Mouse (Mus musculus): ENCODE measurements around the gene Prkacb.

Gene Prkacb

DNA sequence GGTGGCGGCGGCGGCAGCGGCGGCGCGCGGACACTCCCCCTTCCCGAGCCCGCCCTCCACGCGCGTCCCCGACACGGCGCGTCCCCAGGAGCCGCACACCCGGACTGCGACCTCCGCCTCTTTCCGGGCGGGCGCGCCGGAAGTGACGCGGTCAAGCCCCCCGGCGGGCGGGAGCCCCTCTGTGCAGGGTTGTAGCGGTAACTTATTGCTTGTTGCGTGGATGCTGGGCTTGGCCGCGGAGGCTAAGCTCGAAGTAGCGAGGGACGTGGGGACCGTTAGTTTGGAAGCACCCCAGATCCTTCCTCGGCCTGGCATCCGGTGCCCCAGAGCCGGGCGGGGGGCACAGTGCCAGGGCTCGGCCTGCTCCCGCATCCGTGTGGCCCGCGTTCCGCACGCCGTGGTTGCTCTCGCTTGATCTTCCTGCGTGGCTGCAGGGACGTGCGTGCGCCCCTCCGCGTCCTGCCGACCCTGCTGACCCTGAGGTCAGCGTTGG is at the start of gene Prkacb:
Gene Prkacb, minus strand, starts transcription at position 90 of the 493 bp plus-strand sequence.
- peak; percentile 94 to 96 for DNase-seq

DNA sequence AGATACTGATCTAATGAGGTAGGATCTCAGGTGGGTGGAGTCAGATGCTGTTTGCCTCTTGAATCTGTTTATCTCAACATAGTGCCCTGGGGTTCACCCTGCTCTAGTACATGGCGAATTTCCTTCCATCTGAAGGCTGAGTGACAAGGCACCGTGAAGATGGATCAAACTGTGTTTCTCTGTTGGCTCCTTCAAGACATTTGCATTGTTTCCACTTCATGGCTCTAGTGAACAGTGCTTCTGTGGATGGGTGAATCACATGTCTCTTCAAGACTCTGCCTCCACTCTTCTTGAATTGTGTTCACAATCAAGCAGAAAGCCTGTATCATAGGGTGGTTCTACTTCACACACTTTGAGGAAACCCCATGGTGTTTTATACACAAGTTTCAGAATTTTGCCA is 47.5 kb upstream of the Prkacb start:
- DNase-seq = no peak

DNA sequence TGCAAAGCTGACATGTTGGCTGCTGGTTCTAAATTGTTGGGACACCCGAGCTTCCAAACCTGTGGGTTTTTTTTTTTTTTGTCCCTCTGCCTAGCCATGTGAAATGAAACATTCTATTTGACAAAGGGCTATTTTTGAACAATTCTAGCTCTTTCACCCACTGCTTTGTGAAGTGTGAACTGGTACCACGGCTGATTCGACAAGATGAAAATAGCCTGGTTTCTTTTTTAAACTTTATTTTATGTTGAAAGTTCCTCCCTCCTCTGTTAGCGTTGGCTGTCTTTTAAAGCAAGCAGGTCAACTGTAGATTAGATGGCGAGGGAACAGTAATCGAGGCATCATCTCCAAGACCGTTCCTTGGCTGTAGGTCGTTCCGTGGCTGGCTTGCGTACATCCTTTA is 44.6 kb upstream of the Prkacb start:
- no peak for DNase-seq

DNA sequence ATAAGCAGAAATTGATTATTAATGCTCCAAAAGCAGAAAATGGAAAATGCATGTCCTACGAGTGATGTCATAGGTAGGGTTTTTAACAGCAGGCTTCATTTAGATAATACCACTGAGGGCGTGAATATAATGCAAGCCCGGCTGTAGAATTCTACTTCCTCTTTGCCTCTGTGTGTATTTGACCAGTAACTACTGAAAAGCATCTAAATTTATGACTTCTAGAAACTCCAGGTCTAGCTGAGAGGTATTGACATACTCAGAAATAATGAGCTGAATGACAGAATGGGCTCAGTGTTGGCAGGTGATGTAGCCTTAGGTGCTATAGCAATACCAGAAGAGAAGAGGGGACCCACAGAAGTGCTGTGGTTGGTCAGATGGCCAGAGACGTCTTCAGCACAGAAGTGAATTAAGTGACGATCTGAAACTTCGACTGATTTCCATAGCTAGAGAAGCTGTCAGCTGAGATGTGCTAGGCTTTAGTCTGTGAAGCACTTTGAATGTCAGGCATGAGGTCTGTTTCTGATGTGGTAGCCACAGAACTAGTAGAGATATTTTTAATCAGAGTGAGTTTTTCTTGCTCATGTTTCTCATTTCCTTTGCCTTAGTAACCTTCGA is 41.8 kb upstream of the Prkacb start:
- no peak for DNase-seq

DNA sequence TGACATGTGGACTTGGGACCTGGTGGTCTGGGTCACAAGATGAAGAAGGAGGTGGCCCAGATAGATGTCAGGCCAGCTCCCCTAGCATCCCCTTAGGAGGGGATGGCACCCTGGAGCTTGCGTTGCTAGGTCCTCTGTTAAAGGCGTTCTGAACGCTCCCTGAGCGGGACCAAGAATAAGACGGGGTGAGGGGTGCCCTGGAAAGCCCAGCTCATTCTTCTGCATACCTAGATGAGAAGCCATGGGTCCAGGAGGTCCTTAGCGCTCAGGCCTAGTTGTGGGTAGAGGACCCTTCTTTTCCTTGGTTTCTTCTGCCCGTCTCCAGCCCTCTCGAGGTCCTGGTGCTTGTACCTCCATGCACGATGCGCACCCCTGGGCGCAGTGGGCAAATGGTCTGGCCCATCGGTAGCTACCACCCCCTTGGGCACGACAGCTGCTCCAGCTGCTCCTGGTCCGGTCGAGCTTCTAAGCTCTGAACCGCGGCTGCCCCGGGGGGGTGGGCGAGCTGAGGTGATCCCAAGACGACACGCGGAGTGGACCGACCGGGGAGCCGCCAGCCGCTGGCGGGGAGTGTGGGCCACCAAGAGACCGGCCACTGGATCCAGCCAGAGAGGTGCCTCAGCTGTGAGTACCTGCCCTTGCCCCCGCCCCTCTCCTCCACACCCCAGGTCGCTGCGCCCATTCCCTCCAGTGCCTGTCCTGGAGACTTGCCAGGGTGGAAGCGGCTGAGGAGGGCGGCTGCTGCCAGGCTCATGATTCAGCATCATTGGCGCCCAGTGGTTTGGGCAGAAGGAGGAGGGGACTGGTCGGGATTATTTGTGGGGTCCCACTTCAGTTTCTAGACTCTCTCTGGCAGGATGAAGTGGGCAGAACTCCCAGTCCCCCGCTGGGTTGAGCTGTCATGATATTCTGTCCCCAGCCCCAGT is 39.4 kb upstream of the Prkacb start, which contains the start of gene Ttll7:
Gene Ttll7, plus strand, starts transcription at position 402 of the 926 bp plus-strand sequence.
- peak; percentile 88 to 91 for DNase-seq

DNA sequence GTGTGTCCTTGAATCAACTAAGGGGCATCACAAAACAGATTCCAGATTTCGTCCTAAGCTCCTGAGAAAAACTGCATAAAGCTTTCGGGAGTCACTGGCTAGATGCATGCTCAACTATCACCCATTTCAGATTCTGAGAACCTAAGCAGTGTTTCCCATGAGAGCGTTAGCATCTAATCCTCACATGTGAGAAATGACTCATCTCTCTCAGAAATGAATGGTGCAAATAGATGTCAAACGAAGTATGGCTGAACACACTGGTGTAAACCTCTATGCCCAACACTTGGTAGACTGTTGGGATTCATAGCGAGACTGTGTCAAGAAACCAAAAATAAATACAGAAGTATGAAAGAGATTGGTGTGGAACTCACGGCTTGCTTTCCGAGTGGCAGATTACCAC is 36.6 kb upstream of the Prkacb start:
- no peak for DNase-seq

DNA sequence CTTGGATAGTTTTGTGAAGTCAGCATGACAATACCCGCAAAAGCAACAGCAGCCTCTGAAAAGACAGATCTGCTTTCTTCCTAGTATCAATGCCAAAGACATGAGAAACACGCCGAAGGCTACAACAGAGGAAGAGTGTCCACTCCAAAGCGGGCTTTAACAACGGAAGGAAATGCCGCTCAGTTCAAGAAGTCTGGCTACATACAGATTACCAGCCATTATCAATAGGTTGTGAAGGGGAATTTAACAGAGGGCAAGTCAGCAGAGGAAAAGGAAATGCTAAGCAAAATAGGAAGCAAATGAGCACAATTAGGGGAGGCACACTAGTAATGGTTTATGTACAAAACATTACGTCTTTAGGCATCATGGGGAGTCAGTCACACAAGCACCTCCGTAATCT is 35.3 kb upstream of the Prkacb start:
- no peak for DNase-seq

DNA sequence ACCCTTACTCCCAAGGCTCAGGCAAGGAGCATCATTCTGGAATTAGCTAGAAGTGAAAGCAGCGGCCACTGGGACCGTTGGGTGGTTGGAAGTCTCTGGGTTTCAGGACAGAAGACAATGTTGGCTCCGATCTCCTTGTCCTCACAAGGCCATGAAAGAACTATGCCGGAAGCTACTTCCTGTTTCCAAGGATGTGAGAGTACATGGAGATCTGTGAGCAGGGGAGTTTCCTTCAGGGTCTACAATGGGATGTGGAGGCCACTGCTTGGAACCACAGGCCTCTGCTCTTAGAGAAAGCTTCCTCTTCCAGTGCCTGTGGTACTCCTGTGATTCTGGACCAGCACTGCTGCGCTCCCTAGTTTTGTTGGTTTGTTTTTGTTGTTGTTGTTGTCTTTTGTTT is 33.4 kb upstream of the Prkacb start:
- DNase-seq = no peak

DNA sequence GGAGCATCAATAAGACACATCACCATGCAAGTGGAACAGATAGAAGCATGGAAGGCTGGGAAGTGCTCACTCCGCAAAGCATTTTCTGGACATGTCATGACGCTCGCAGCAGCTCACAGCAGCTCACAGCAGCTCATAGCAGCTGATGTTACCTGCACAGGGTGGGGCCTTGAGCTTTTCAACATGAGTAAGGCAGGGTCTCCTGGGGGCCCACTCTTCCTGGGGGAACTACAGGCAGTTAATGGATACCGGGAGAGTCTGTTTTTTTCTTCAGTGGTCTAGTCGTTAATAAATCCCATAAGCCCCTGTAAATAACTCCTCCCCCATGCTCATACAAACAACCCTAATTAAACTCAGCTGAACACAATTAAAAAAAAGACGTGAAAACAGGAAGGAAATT is 30.7 kb upstream of the Prkacb start:
- no peak for DNase-seq

DNA sequence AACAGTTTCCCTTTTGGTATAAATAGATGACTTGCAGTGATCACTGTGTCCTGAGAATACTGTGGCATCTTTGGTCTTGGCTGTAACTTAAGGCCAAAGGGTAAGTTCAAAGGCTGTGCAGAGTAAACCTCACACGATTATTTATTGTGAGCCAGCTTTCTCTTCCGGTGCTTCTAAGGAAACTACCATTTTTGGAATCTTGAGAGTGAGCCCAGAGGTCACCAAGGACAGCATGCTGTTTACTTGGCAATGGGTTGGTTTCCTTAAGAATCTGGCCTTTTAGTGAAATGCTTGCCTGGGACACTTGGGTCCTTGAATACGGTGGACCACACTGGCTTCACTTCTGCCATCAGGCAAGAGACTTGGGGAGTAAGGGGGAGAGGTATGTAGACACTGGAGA is 30.0 kb upstream of the Prkacb start:
- DNase-seq = no peak

DNA sequence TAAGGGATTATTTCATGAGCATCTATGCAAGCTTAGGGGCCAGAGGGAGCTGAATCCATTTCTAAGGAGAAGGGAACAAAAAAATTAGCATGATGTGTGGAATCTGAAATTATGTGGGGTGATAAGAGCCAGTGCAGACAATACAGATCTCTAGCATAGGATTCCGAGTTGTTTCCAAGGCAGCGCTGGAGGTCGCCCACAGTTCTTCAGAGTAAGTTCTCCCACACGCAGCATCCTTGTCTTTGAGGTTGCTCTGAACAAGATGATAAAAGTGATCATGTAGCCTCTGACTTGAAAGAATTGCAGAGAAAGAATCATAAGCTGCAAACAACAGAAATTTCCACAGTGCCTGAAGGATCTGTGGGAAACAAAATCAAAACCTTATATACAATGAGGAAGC is 7.9 kb upstream of the Prkacb start:
- DNase-seq = no peak

DNA sequence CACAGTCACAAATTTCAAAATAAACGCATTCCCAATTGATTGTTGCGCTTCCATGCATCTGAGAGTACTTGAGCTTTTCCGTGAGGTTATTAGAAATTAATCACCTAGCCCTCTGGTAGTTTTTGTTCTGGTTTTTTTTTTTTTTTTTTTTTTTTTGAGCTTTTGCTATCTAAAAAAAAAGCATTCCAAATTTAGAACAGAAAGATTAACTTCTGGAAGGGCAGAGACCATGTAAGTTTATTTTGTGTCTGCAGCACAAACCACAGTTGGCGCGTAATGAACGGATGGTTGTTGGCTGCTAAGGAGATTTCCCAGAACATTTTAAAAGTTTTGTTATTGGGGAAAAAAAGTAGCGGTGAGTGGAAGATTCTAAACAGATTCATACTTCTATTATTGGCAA is 834 bp upstream of the Prkacb start:
- no peak for DNase-seq

DNA sequence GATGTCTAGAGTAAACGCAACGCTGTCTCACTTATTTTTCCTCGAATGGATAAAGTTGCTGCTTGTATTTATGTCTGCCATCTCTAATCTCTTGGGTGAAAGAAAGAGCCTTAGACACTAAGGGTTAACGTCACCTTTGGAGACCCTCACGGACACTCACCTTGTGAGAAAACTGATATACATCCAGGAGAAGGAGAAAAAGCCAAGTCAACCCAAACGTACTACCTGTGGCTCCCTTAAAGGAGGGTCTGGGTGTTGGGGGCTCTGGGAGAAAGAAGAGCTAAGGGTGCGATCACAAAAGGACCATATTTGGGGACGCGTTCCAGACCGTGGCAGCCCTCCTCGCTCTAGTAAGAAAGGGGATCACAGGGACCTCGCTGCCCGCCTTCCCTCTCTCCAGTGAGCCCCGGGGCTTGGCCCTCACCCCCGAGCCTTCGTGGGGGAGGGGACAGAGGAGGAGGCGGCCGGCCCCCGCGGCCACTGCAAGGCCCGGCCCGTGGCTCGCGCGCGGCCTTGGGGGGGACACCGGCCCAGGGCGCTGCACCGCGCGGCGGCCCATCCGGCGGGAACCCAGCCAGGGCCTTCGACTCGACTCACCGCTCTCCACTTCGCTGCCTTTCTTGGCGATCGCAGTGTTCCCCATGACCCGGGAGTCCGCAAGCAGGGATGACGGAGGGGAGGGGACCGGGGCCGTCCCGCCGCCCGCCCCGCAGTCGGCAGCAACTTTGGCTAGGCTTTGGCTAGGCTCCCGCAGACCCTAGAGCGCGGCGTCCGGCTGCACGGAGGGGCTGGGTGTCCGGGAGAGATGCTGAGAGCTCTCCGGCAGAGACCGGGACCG is 530 bp downstream of the Prkacb start:
- peak; percentile 69 to 81 for DNase-seq

DNA sequence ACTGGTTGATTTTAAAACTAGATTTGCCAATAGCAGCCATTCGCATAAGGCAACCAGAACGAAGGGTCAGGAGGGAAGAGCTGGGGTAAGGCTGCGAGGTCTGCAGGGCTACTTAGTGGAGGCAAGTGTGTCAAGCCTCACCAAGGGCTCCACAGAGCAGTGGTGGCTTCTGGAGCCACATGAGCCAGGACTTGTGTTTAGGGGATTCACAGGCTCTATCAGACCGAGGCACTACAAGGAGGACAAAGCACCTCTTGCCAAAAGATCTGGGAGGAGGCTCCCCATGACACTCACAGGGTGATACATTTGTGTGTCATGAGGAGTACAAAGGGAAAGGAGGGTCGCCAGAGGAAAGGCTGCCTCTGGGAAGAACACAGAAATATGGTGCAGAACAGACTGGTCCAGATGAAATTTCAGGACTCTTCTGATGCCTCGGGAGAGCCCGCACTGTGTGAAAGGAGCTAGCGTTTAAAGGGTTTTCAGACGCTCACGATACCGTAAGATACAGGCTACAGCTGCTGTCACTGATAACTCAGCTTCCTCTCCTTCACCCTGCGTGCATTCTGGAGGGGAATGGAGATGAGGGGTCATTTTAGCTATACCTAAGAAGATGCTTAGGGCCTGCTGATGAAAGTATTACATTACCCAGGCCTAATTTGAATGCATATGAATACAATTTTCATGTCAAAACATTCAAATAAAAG is 19.1 kb downstream of the Prkacb start:
- no peak for DNase-seq

DNA sequence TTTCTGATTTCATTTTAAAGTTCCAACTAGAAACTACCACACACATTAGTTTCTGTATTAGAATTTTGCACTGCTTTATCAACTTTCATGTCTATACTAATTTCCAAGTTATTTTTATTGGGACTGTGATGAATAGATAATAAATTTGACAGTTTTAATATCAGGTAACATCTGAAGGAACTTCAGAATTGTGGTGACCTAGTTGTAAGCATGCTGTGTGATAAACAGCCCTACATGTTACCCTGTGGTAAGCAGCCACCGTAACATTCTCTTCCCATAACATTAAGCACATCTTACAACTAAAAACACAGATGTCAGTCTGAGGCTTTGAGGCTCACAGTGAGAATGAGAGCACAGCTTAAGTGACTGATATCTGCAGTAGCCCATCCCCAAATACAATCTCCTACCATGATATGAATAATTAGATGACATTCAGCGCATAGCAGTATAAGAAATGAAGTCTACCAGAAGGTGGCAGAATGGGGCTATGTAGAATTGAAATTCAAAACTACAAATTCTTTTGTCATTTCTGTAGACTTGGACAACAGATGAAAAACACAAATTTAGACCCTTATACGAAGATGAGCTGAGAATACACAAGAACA is 20.5 kb downstream of the Prkacb start:
- DNase-seq = no peak

DNA sequence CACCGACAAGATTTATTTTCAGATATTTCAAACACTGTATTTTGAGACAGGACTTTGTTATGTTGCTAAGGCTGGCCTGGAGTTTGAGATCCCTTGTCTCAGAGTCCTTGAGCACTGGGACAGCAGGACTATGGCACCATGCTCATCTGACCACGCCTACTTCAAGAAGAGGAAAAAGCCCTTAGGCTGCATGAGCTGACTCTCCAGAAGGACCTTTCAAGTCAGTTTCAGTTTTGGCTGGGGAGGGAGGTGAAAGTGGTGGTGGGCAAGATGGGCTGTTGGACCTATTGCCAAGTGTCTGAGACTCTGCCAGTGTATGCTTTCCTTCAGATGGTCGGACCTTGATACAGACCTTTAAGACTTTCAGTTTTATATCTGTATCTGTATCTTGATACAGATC is 28.6 kb downstream of the Prkacb start:
- DNase-seq = no peak

DNA sequence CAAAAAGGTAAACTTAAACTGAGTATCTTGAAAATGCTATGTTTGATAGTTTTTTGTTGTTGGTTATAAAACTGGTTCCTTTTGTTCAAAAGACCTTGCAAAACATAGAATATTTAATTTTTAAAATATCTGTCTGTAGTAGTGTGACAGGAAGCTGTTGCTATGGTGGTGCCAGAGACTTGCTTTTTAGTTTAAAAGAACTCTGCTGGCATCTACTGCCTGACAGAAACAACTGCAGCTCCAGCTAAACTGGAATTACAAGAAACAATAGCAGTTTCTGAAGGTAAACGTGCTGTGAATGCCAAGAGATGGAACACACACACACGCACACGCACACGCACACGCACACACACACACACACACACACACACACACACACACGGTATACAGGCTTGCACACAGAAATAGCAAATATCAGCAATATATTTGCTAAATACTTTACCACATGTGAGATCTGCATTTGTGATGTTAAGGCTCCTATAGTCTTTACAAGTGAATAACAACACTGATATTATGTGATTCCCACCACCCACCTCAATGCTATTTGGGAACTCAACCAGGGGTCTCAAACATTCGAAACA is 29.1 kb downstream of the Prkacb start:
- DNase-seq = no peak

DNA sequence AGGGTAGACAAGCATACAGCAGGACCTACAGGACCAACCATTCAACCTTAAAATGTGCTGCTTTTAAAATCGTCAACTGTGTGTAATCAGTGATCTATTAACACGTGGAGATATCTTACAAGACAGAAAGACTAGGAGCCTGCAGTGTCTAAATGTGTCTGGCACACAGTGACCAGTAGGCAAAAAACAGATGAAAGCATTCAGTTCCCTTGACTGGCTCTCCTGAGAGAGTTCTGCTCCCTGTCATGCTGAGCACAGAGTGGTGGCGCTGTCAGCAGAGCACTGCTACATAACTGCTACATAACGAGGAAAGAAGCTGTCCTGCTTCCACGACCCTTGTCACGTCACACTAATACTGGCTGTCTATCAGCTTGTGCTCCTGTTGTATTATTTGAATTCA is 30.2 kb downstream of the Prkacb start:
- DNase-seq = peak in 1 of 2 experiments; percentile 15

DNA sequence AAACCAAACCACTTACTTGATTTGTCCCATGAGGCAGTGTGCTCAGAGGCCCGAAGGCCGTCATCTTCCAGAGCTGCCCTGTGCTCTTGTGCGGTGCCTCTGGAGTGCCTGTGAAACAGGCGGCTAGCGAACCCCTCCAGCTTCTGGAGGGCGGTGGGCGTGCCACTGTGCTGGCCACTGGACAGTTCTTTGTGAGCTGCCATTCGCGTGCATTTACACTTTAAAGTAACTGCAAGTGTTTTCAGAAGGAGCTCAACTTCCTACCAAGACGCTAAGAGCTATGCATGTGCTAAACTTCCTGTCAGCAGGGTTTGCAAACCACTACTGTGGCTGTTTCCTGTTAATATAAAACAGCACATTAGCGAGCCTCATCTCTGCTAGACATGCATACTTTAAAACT is 31.7 kb downstream of the Prkacb start:
- peak; percentile 45 to 58 for DNase-seq

DNA sequence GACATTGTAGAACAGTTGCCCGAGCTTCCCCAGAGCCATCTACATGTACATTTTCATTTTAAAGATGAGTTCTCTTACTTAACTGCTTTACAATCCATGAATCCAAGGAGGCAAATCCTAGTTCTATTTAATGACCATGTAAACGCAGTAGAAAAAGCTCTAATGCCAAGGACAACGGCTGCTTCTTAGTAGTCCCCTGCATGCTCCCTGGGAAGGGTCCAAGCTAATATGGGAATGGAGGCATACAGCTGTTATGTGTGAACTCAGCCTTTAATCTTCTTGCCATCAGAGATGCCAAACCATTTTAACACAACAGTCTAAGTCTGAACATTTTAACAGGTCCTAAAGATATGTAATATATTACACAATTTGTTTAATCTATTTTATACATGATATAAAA is 32.5 kb downstream of the Prkacb start:
- no peak for DNase-seq

DNA sequence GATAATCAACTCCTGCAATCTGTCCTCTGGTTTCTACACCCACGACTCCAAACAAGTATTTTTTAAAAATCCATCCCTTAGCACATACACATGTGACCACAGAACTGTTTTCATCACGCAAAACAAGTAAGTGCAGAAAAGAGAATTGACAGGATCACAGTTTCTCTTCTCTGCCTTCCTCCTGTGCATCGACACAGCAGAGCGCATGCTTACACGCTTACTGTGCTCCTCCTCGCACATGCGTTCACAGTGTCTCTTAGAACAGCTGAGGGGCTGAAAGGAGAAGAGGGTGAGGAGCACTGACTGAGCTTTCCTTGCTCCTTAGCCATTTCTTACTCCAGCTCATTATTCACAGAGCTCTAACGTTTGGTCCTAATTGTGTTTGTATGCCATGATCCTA is 33.9 kb downstream of the Prkacb start:
- no peak for DNase-seq

DNA sequence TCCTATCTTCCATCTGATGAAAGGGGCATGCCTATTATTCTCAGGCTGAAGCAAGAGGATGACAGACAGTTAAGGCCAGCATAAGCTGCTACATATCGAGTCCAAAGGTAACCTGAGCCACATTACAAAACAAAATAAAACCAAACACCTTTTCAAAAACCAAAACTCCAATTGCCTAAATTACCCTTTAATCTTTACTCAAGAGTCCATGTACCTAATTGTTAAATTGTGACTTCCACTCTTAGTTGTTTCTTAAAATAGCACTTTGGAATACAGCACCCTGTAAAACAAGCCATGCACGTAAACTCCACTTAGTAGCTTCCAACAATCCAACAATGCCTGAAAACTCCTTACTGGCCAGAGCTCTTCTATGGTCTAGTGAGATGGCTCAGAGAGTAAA is 34.3 kb downstream of the Prkacb start:
- no peak for DNase-seq

All from kidney, postnatal 4 days (tissue).